Mouse (Mus musculus) thymus, adult 2 months (tissue): ENCODE measurements at regions not wholly inside any gene's neighbourhood (a gene's known extent, or its start where the extent isn't known, plus 50 kb on each side); places are given as distances from the start of the nearest gene placed in this dataset.

Source experiments
- DNase-seq: peaks from one replicate; pipeline ENCODE4 v3.0.0; 2021
- H3K27ac ChIP-seq: fragments of 200-500 bp; 2 replicates; pipeline ENCODE4 v1.5.1; 2012; ENCODE audit warnings: low read length, control low read depth; ENCODE audit not compliant: control insufficient read depth, insufficient read depth
- H3K27me3 ChIP-seq: fragments of 200-500 bp; 2 replicates; pipeline ENCODE4 v1.6.1; 2012; ENCODE audit warnings: mild to moderate bottlenecking, low read length, moderate library complexity, mixed read lengths; ENCODE audit not compliant: control insufficient read depth, insufficient read depth
- H3K36me3 ChIP-seq: fragments of 200-500 bp; 2 replicates; pipeline ENCODE4 v1.6.1; 2012; ENCODE audit warnings: mild to moderate bottlenecking, low read length, moderate library complexity; ENCODE audit not compliant: control insufficient read depth, insufficient read depth
- H3K4me1 ChIP-seq: fragments of 200-500 bp; replicated peaks from 2 replicates; pipeline ENCODE4 v1.6.1; 2012; ENCODE audit warnings: low read length; ENCODE audit not compliant: control insufficient read depth, insufficient read depth
- H3K4me3 ChIP-seq: fragments of 200-500 bp; 2 replicates; pipeline ENCODE4 v1.5.1; 2012; ENCODE audit warnings: mild to moderate bottlenecking, low read length, control low read depth, moderate library complexity; ENCODE audit not compliant: control insufficient read depth, insufficient read depth
- CTCF ChIP-seq: fragments of 200-500 bp; IDR thresholded peaks from 2 replicates; pipeline ENCODE4 v1.5.1; 2012; ENCODE audit warnings: mild to moderate bottlenecking, control low read depth, low read length, moderate library complexity, borderline replicate concordance; ENCODE audit not compliant: control insufficient read depth, poor library complexity, insufficient read depth; ENCODE audit errors: extremely low read depth
- POLR2A ChIP-seq: fragments of 200-500 bp; IDR thresholded peaks from 2 replicates; pipeline ENCODE4 v1.6.1; 2012; ENCODE audit warnings: mild to moderate bottlenecking, low read length, control low read depth, moderate library complexity; ENCODE audit not compliant: control insufficient read depth, poor library complexity, insufficient read depth; ENCODE audit errors: extremely low read depth
- WGBS: fragments of 180-500 bp; shearing (Covaris S2); methylation state at CpG from one replicate; pipeline ENCODE4 v1.1.7; 2018; 5-methylcytosine and 5-hydroxymethylcytosine counted together

- Histone ChIP-seq H3K4me1 (no peaks in the 10 kb centered on the region), H3K4me3 (no peak overlapping the region), H3K27ac (no peak overlapping the region), H3K36me3 (no peaks in the 10 kb centered on the region), H3K27me3 (no peaks in the 10 kb centered on the region)
- 91% methylated on average over 5 of the region's 5 CpGs for WGBS
- no peak for DNase-seq
- TF ChIP-seq POLR2A (no peak), CTCF (no peak)
Measured at GRCm38 (mm10) chr16:57890135-57890534, 135.6 kb upstream of the Col8a1 start.

GRCm38 (mm10) chr16:57893111-57893510, 138.6 kb upstream of the Col8a1 start:
- TF ChIP-seq CTCF (no peak), POLR2A (no peak)
- no peak overlapping the region for H3K27ac ChIP-seq
- H3K4me1 ChIP-seq = no peaks in the 10 kb centered on the region
- WGBS = 94% methylated on average over 2 of the region's 2 CpGs
- H3K36me3 ChIP-seq = no peaks in the 10 kb centered on the region
- H3K4me3 ChIP-seq = no peak overlapping the region
- H3K27me3 ChIP-seq = no peaks in the 10 kb centered on the region
- no peak for DNase-seq

- no peak overlapping the region for H3K27ac ChIP-seq
- 90% methylated on average over 5 of the region's 5 CpGs for WGBS
- no peaks in the 10 kb centered on the region for H3K27me3 ChIP-seq
- H3K36me3 ChIP-seq = no peaks in the 10 kb centered on the region
- H3K4me3 ChIP-seq = no peak overlapping the region
- no peak for TF ChIP-seq CTCF
- no peak for TF ChIP-seq POLR2A
- no peaks in the 10 kb centered on the region for H3K4me1 ChIP-seq
- DNase-seq = no peak
Measured at GRCm38 (mm10) chr16:57893698-57894352, 139.3 kb upstream of the Col8a1 start.

GRCm38 (mm10) chr16:57901006-57901405, 146.5 kb upstream of the Col8a1 start:
- Histone ChIP-seq H3K27me3 (no peaks in the 10 kb centered on the region), H3K36me3 (no peaks in the 10 kb centered on the region), H3K4me3 (no peak overlapping the region), H3K4me1 (no peaks in the 10 kb centered on the region), H3K27ac (no peak overlapping the region)
- no peak for DNase-seq
- TF ChIP-seq POLR2A (no peak), CTCF (no peak)
- 93% methylated on average over 4 of the region's 4 CpGs for WGBS

GRCm38 (mm10) chr16:57902498-57902897, 148.0 kb upstream of the Col8a1 start:
- no peak for TF ChIP-seq POLR2A
- no peak for TF ChIP-seq CTCF
- no peak for DNase-seq
- 19% methylated on average over 3 of the region's 3 CpGs for WGBS
- Histone ChIP-seq H3K4me3 (no peak overlapping the region), H3K27me3 (no peaks in the 10 kb centered on the region), H3K36me3 (no peaks in the 10 kb centered on the region), H3K4me1 (no peaks in the 10 kb centered on the region), H3K27ac (no peak overlapping the region)

GRCm38 (mm10) chr16:57912001-57912400, 157.5 kb upstream of the Col8a1 start:
- H3K4me1 ChIP-seq = no peaks in the 10 kb centered on the region
- TF ChIP-seq POLR2A (no peak), CTCF (no peak)
- WGBS = 57% methylated on average over 2 of the region's 2 CpGs
- no peaks in the 10 kb centered on the region for H3K36me3 ChIP-seq
- no peaks in the 10 kb centered on the region for H3K27me3 ChIP-seq
- H3K27ac ChIP-seq = no peak overlapping the region
- no peak overlapping the region for H3K4me3 ChIP-seq
- DNase-seq = no peak

- DNase-seq = no peak
- Histone ChIP-seq H3K27ac (no peak overlapping the region), H3K27me3 (no peaks in the 10 kb centered on the region), H3K36me3 (no peaks in the 10 kb centered on the region), H3K4me3 (no peak overlapping the region), H3K4me1 (no peaks in the 10 kb centered on the region)
- 39% methylated on average over 1 of the region's 1 CpGs for WGBS
- TF ChIP-seq CTCF (no peak), POLR2A (no peak)
Measured at GRCm38 (mm10) chr16:57914506-57914905, 160.0 kb upstream of the Col8a1 start.
